Mouse (Mus musculus) spleen, adult 18-20 months (tissue): ENCODE data around the gene Gm45799.

Source experiments
- DNase-seq, 2 experiments: peaks; one replicate each; pipeline ENCODE4 v3.0.0; 2022; ENCODE audit warnings: mixed read lengths in 2 of 2

Gene Gm45799

GRCm38 (mm10) chr7:105640233-105640893 lies at the start of gene Gm45799, which contains the start of gene Arfip2:
TSS of gene Gm45799 (plus strand) at chr7:105640552.
TSS of gene Arfip2 (minus strand) at chr7:105640416.
- peak; percentile 91 to 93 for DNase-seq

GRCm38 (mm10) chr7:105602860-105603623 lies 37.3 kb upstream of the Gm45799 start:
- DNase-seq: peak; percentile 36 to 66

GRCm38 (mm10) chr7:105608467-105608866 lies 31.9 kb upstream of the Gm45799 start:
- no peak for DNase-seq

- no peak for DNase-seq
Measured at GRCm38 (mm10) chr7:105611767-105612166, 28.6 kb upstream of the Gm45799 start.

GRCm38 (mm10) chr7:105614400-105614799 lies 26.0 kb upstream of the Gm45799 start:
- no peak for DNase-seq

- DNase-seq: no peak
Measured at GRCm38 (mm10) chr7:105615720-105616119, 24.6 kb upstream of the Gm45799 start.

GRCm38 (mm10) chr7:105616561-105616960 lies 23.8 kb upstream of the Gm45799 start:
- no peak for DNase-seq

GRCm38 (mm10) chr7:105617810-105618209 lies 22.5 kb upstream of the Gm45799 start:
- no peak for DNase-seq

- DNase-seq: no peak
Measured at GRCm38 (mm10) chr7:105619701-105620100, 20.7 kb upstream of the Gm45799 start.

GRCm38 (mm10) chr7:105621053-105621452 lies 19.3 kb upstream of the Gm45799 start:
- DNase-seq: no peak

GRCm38 (mm10) chr7:105621646-105622292 lies 18.6 kb upstream of the Gm45799 start:
- no peak for DNase-seq

- DNase-seq: no peak
Measured at GRCm38 (mm10) chr7:105625397-105625796, 15.0 kb upstream of the Gm45799 start.

- DNase-seq: no peak
Measured at GRCm38 (mm10) chr7:105628633-105629032, 11.7 kb upstream of the Gm45799 start.

- DNase-seq: no peak
Measured at GRCm38 (mm10) chr7:105632551-105632972, 7.8 kb upstream of the Gm45799 start.

- peak; percentile 82 to 89 for DNase-seq
Measured at GRCm38 (mm10) chr7:105633127-105633800, 7.1 kb upstream of the Gm45799 start, which contains the start of gene Trim3. TSS of gene Trim3 (minus strand) at chr7:105633571.

GRCm38 (mm10) chr7:105633801-105634135 lies 6.6 kb upstream of the Gm45799 start:
- no peak for DNase-seq

GRCm38 (mm10) chr7:105634272-105634920 lies 6.0 kb upstream of the Gm45799 start:
- no peak for DNase-seq

GRCm38 (mm10) chr7:105635726-105636125 lies 4.6 kb upstream of the Gm45799 start:
- no peak for DNase-seq

GRCm38 (mm10) chr7:105638776-105639175 lies 1.6 kb upstream of the Gm45799 start:
- no peak for DNase-seq

GRCm38 (mm10) chr7:105639304-105639703 lies 1.0 kb upstream of the Gm45799 start:
- no peak for DNase-seq

GRCm38 (mm10) chr7:105639756-105640155 lies 596 bp upstream of the Gm45799 start, which contains the start of gene Timm10b:
TSS of gene Timm10b (plus strand) at chr7:105640056.
- DNase-seq: no peak

- peak in 1 of 2 experiments; percentile 23 for DNase-seq
Measured at GRCm38 (mm10) chr7:105640894-105641255, 523 bp downstream of the Gm45799 start.
